20 mouse cellular contexts compared by ENCODE assay signal in genomic region chr17:17425906-17426305, GRCm38 (mm10). TPM values are rescaled to one million over a fixed set of nuclear protein-coding genes. Genes with fewer than 3 reads are reported as not detected.
DNase-seq lines count a peak whose midpoint lies in the region; ATAC-seq and TF ChIP-seq lines count a peak whose summit lies in the region.
"Had no signal": no experiment of that assay in that cellular context is flagged by ENCODE, and none has a peak within 500 bp of the region (broad histone marks: within the 10 kb centered on the region; RNA-seq: fewer than 3 reads in every experiment).

No protein-coding gene starts in this region.

- no peak for TF ChIP-seq CTCF in hindbrain, postnatal 0 days (IDR thresholded peaks at IDR 0.05; ENCODE audit: low read depth)

- DNase-seq in forebrain, embryonic 11.5 days (ENCODE audit: low spot score) = peak; percentile 42
- peak; percentile 88 for DNase-seq in MN1 (ENCODE audit: low spot score)
- DNase-seq in heart, adult 11 months = no peak
- no peak for DNase-seq in hindbrain, postnatal 0 days (ENCODE audit: low spot score)
- DNase-seq: adrenal gland, postnatal 14 days; cerebellum, adult 11-12 months; cerebellum, adult 9-10 months; cerebellum, postnatal 25 days; gastrocnemius, postnatal 10 days; heart, postnatal 4 days had no signal

- no peak for ATAC-seq in forebrain, embryonic 11.5 days (replicated peaks; ENCODE audit: low FRiP score)
- ATAC-seq in forebrain, embryonic 16.5 days = no peak
- peak; percentile 60; the same call in 1 of the 2 replicates for ATAC-seq in embryonic facial prominence, embryonic 12.5 days (ENCODE audit: insufficient number of reproducible peaks, insufficient read depth, low FRiP score, low TSS enrichment)
- ATAC-seq in limb, embryonic 12.5 days (ENCODE audit: insufficient number of reproducible peaks, insufficient read depth, low FRiP score, low TSS enrichment, low read depth) = no peak
- ATAC-seq in hindbrain, postnatal 0 days = no peak
- ATAC-seq: activated CD4-positive, CD25-positive, alpha-beta regulatory T cell, adult 4 months; intestine, embryonic 15.5 days; Patski had no signal

- H3K4me1 ChIP-seq in forebrain, embryonic 11.5 days (replicated peaks; ENCODE audit: control insufficient read depth, insufficient read depth, low read length) = 0 out of 2 replicates have a peak, but pooled peaks cover 2% of the 10 kb centered on the region
- 0 out of 2 replicates have a peak, but pooled peaks cover 2% of the 10 kb centered on the region for H3K4me1 ChIP-seq in forebrain, embryonic 16.5 days (replicated peaks; ENCODE audit: control insufficient read depth, insufficient read depth, low read length)
- H3K4me1 ChIP-seq in embryonic facial prominence, embryonic 12.5 days = peaks cover 5% of the 10 kb centered on the region; the same call in 1 of the 2 replicates
- H3K4me1 ChIP-seq in limb, embryonic 12.5 days (replicated peaks) = peaks cover 13% of the 10 kb centered on the region
- no peaks in the 10 kb centered on the region for H3K4me1 ChIP-seq in hindbrain, postnatal 0 days (ENCODE audit: insufficient read depth, low read length)
- H3K4me1 ChIP-seq: heart, embryonic 12.5 days; hindbrain, embryonic 13.5 days; intestine, embryonic 15.5 days had no signal

- H3K4me2 ChIP-seq in forebrain, embryonic 11.5 days (ENCODE audit: low read depth, low read length, severe bottlenecking) = no peak overlapping the region
- no peak overlapping the region for H3K4me2 ChIP-seq in forebrain, embryonic 16.5 days (ENCODE audit: low read length)
- no peak overlapping the region for H3K4me2 ChIP-seq in embryonic facial prominence, embryonic 12.5 days (replicated peaks)
- H3K4me2 ChIP-seq in limb, embryonic 12.5 days = no peak overlapping the region
- no peak overlapping the region for H3K4me2 ChIP-seq in hindbrain, postnatal 0 days (ENCODE audit: low read depth, low read length)
- H3K4me2 ChIP-seq: embryonic facial prominence, embryonic 13.5 days; heart, embryonic 12.5 days; hindbrain, embryonic 13.5 days; intestine, embryonic 15.5 days had no signal

- H3K36me3 ChIP-seq in forebrain, embryonic 11.5 days (ENCODE audit: control insufficient read depth, insufficient read depth, low read length) = no peaks in the 10 kb centered on the region
- H3K36me3 ChIP-seq in forebrain, embryonic 16.5 days (ENCODE audit: control insufficient read depth, insufficient read depth) = no peaks in the 10 kb centered on the region
- H3K36me3 ChIP-seq in embryonic facial prominence, embryonic 12.5 days = no peaks in the 10 kb centered on the region
- H3K36me3 ChIP-seq in limb, embryonic 12.5 days = no peaks in the 10 kb centered on the region
- no peaks in the 10 kb centered on the region for H3K36me3 ChIP-seq in hindbrain, postnatal 0 days (ENCODE audit: insufficient read depth, low read length)
- H3K36me3 ChIP-seq: embryonic facial prominence, embryonic 13.5 days; heart, embryonic 12.5 days; hindbrain, embryonic 13.5 days; intestine, embryonic 15.5 days had no signal

- no peak overlapping the region for H3K27ac ChIP-seq in forebrain, embryonic 11.5 days (ENCODE audit: low read depth, low read length)
- no peak overlapping the region for H3K27ac ChIP-seq in forebrain, embryonic 16.5 days (ENCODE audit: low read length)
- no peak overlapping the region for H3K27ac ChIP-seq in embryonic facial prominence, embryonic 12.5 days
- H3K27ac ChIP-seq in limb, embryonic 12.5 days = peak overlapping the region; percentile 45; the same call in 1 of the 2 replicates
- no peak overlapping the region for H3K27ac ChIP-seq in hindbrain, postnatal 0 days
- H3K27ac ChIP-seq: embryonic facial prominence, embryonic 13.5 days; hindbrain, embryonic 13.5 days; intestine, embryonic 15.5 days had no signal

- H3K9ac ChIP-seq in forebrain, embryonic 11.5 days (ENCODE audit: low read length) = no peak overlapping the region
- H3K9ac ChIP-seq in forebrain, embryonic 16.5 days (replicated peaks; ENCODE audit: low read depth, low read length) = no peak overlapping the region
- H3K9ac ChIP-seq in embryonic facial prominence, embryonic 12.5 days = no peak overlapping the region
- H3K9ac ChIP-seq in limb, embryonic 12.5 days (replicated peaks) = no peak overlapping the region
- H3K9ac ChIP-seq in hindbrain, postnatal 0 days (replicated peaks; ENCODE audit: low read length) = no peak overlapping the region
- H3K9ac ChIP-seq: embryonic facial prominence, embryonic 13.5 days; heart, embryonic 12.5 days; hindbrain, embryonic 13.5 days; intestine, embryonic 15.5 days had no signal

- WGBS in forebrain, embryonic 11.5 days = 45% methylated on average over 3 of the region's 3 CpGs
- WGBS in forebrain, embryonic 16.5 days = 56% methylated on average over 3 of the region's 3 CpGs
- WGBS in embryonic facial prominence, embryonic 12.5 days = 15% methylated on average over 3 of the region's 3 CpGs
- 13% methylated on average over 3 of the region's 3 CpGs for WGBS in limb, embryonic 12.5 days
- 70% methylated on average over 3 of the region's 3 CpGs for WGBS in hindbrain, postnatal 0 days

- no peaks in the 10 kb centered on the region for H3K27me3 ChIP-seq in forebrain, embryonic 11.5 days (ENCODE audit: control insufficient read depth, insufficient read depth, low read length)
- H3K27me3 ChIP-seq in forebrain, embryonic 16.5 days (replicated peaks; ENCODE audit: control insufficient read depth, insufficient read depth, low read length) = no peaks in the 10 kb centered on the region
- H3K27me3 ChIP-seq in embryonic facial prominence, embryonic 12.5 days = no peaks in the 10 kb centered on the region
- H3K27me3 ChIP-seq in limb, embryonic 12.5 days = no peaks in the 10 kb centered on the region
- H3K27me3 ChIP-seq in hindbrain, postnatal 0 days (ENCODE audit: insufficient read depth, low read length) = no peaks in the 10 kb centered on the region
- H3K27me3 ChIP-seq: embryonic facial prominence, embryonic 13.5 days; heart, embryonic 12.5 days; hindbrain, embryonic 13.5 days; intestine, embryonic 15.5 days had no signal

- no peak overlapping the region for H3K4me3 ChIP-seq in forebrain, embryonic 11.5 days (ENCODE audit: low read depth, low read length)
- no peak overlapping the region for H3K4me3 ChIP-seq in forebrain, embryonic 16.5 days (replicated peaks; ENCODE audit: low read length)
- no peak overlapping the region for H3K4me3 ChIP-seq in embryonic facial prominence, embryonic 12.5 days
- H3K4me3 ChIP-seq in limb, embryonic 12.5 days (replicated peaks) = no peak overlapping the region
- H3K4me3 ChIP-seq in hindbrain, postnatal 0 days (ENCODE audit: low read length) = no peak overlapping the region
- H3K4me3 ChIP-seq: embryonic facial prominence, embryonic 13.5 days; heart, embryonic 12.5 days; hindbrain, embryonic 13.5 days; intestine, embryonic 15.5 days had no signal

- no peaks in the 10 kb centered on the region for H3K9me3 ChIP-seq in forebrain, embryonic 11.5 days (ENCODE audit: control insufficient read depth, low read length)
- no peaks in the 10 kb centered on the region for H3K9me3 ChIP-seq in forebrain, embryonic 16.5 days (ENCODE audit: control insufficient read depth, low read length)
- no peaks in the 10 kb centered on the region for H3K9me3 ChIP-seq in embryonic facial prominence, embryonic 12.5 days
- H3K9me3 ChIP-seq in limb, embryonic 12.5 days = no peaks in the 10 kb centered on the region
- no peaks in the 10 kb centered on the region for H3K9me3 ChIP-seq in hindbrain, postnatal 0 days (ENCODE audit: low read length)
- H3K9me3 ChIP-seq: embryonic facial prominence, embryonic 13.5 days; heart, embryonic 12.5 days; hindbrain, embryonic 13.5 days; intestine, embryonic 15.5 days had no signal

RNA-seq across cellular contexts. Expression of gene Lix1, which starts 23.4 kb away (rescaled TPM):
- polyA plus RNA-seq in forebrain, embryonic 11.5 days (2014; fragmentation: Nextera tagmentation; extraction: Ambion mirVana) = 89.3 and 106 TPM in 2 replicates
- 30.5 and 33.3 TPM in 2 replicates for polyA plus RNA-seq in forebrain, embryonic 16.5 days (2015; fragmentation: Nextera tagmentation; extraction: Ambion mirVana)
- 50.3 and 50.9 TPM in 2 replicates for polyA plus RNA-seq in embryonic facial prominence, embryonic 12.5 days (2016; fragmentation: Nextera tagmentation; extraction: Ambion mirVana)
- polyA plus RNA-seq in limb, embryonic 12.5 days (2016; fragmentation: Nextera tagmentation; extraction: Ambion mirVana) = 35.1 and 38.9 TPM in 2 replicates
- total RNA-seq in hindbrain, postnatal 0 days (2014; rRNA removed) = 9.9 and 11.2 TPM in 2 replicates
- polyA plus RNA-seq in hindbrain, postnatal 0 days (2015; fragmentation: Nextera tagmentation; extraction: Ambion mirVana) = 11.9 and 13.5 TPM in 2 replicates
- total RNA-seq: MEL had no signal
- polyA plus RNA-seq: activated CD4-positive, CD25-positive, alpha-beta regulatory T cell, adult 4 months; Patski had no signal

RNA-seq across cellular contexts. Expression of gene Riok2, which starts 51.8 kb away (rescaled TPM):
- 29.6 and 33.6 TPM in 2 replicates for polyA plus RNA-seq in forebrain, embryonic 11.5 days (2014; fragmentation: Nextera tagmentation; extraction: Ambion mirVana)
- 28.6 and 29.3 TPM in 2 replicates for polyA plus RNA-seq in forebrain, embryonic 16.5 days (2015; fragmentation: Nextera tagmentation; extraction: Ambion mirVana)
- polyA plus RNA-seq in embryonic facial prominence, embryonic 12.5 days (2016; fragmentation: Nextera tagmentation; extraction: Ambion mirVana) = 33.0 and 33.5 TPM in 2 replicates
- 34.2 TPM in 2 replicates for polyA plus RNA-seq in limb, embryonic 12.5 days (2016; fragmentation: Nextera tagmentation; extraction: Ambion mirVana)
- total RNA-seq in hindbrain, postnatal 0 days (2014; rRNA removed) = 19.0 and 36.7 TPM in 2 replicates
- polyA plus RNA-seq in hindbrain, postnatal 0 days (2015; fragmentation: Nextera tagmentation; extraction: Ambion mirVana) = 15.0 and 19.2 TPM in 2 replicates

Comparison
In these comparisons a context has a peak if more than half of its experiments do, and no peak if none do; other contexts are left out.
1. DNase-seq: peak in forebrain, embryonic 11.5 days (single experiment) and MN1 (single experiment); none in heart, adult 11 months (single experiment) and hindbrain, postnatal 0 days (single experiment).